Mouse (Mus musculus): ENCODE results near the gene Abcb9. TPM values are rescaled to one million over a fixed set of nuclear protein-coding genes. Genes with fewer than 3 reads are reported as not detected.

Gene Abcb9
- polyA plus RNA-seq, 1 experiment from 2014 or later: 8.1 TPM

GRCm38 (mm10) chr5:124036341-124036740, 59.3 kb downstream of the Abcb9 start:
- Histone ChIP-seq H3K4me1 (replicated peaks) (peaks cover 12% of the 10 kb centered on the region), H3K27me3 (no peaks in the 10 kb centered on the region), H3K36me3 (no peaks in the 10 kb centered on the region), H3K27ac (replicated peaks) (no peak overlapping the region; the same call in 1 of the 2 replicates), H3K9ac (no peak overlapping the region), H3K9me3 (no peaks in the 10 kb centered on the region), H3K4me2 (no peak overlapping the region), H3K4me3 (no peak overlapping the region)
- ATAC-seq (ENCODE audit: low read depth): no peak
- WGBS: 29% methylated on average over 6 of the region's 6 CpGs

DNA sequence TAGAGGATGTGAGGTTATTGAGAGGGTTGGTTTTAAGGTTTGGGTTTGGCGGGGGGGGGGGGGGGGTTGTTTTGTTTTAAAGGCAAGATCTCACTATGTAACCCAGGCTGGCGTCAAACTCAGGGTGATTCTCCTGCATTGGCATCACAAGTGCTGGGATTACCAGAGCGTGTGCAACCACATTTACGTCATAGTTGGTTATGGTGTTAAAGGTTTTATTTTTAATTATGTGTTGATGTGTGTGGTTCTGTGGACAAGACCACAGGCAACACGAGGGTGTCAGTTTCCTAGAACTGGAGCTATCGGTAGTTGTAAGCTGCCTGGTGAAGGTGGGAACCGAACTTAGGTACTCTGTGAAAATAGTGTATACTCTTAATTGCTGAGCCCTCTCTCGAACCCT, 59.8 kb downstream of the Abcb9 start:
- H3K36me3 ChIP-seq: no peaks in the 10 kb centered on the region
- WGBS: 82% methylated on average over 8 of the region's 8 CpGs
- H3K9me3 ChIP-seq: no peaks in the 10 kb centered on the region
- no peak for ATAC-seq (ENCODE audit: low read depth)
- H3K9ac ChIP-seq: no peak overlapping the region
- H3K4me3 ChIP-seq: no peak overlapping the region
- no peak overlapping the region for H3K27ac ChIP-seq (replicated peaks)
- no peaks in the 10 kb centered on the region for H3K27me3 ChIP-seq
- H3K4me2 ChIP-seq: no peak overlapping the region
- H3K4me1 ChIP-seq (replicated peaks): peaks cover 12% of the 10 kb centered on the region

DNA sequence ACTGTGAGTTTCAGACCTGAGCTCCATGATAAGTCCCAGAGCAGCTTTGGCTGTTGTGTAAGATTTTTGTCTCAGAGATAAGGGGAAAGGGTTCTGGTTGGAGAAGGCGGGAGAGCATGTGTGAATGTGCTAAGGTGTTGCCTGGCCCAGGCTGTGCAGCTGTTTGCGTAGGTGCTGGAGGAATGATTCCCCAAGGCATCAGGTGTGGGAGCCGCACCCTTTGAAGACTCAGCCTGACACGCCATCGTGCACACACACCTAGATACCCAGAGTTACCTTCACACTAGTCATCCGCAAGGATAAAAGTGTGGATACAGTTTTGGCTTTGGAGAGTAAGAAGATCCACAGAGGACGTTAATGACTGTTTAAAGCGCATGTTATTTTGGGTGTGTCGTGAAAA, 60.2 kb downstream of the Abcb9 start:
- no peak overlapping the region for H3K9ac ChIP-seq
- ATAC-seq (ENCODE audit: low read depth): no peak
- H3K9me3 ChIP-seq: no peaks in the 10 kb centered on the region
- peaks cover 15% of the 10 kb centered on the region for H3K4me1 ChIP-seq (replicated peaks)
- no peak overlapping the region for H3K4me3 ChIP-seq
- H3K27ac ChIP-seq (replicated peaks): no peak overlapping the region
- no peaks in the 10 kb centered on the region for H3K36me3 ChIP-seq
- no peaks in the 10 kb centered on the region for H3K27me3 ChIP-seq
- WGBS: 87% methylated on average over 9 of the region's 9 CpGs
- H3K4me2 ChIP-seq: no peak overlapping the region

DNA sequence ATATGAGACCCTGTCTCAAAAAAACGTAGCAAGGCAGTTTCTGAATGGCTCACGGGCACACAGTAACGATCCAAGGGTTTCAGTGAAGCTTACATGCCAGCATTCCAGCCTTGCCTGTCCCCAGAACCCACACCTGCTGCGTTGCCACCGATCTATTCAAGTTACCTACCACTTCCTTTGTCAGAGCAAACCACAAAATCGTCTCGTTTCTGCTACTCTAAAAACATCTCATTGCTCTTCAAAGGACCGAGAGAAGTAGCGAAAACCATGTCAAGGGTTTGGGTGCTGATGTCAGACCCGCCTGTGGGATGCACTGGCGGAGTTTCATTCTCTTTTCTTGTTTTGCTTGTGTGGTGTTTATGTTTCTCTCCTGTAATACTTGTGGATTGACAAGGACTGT, 61.1 kb downstream of the Abcb9 start:
- Histone ChIP-seq H3K27ac (replicated peaks) (no peak overlapping the region), H3K9ac (no peak overlapping the region), H3K36me3 (no peaks in the 10 kb centered on the region), H3K9me3 (no peaks in the 10 kb centered on the region), H3K4me1 (replicated peaks) (peaks cover 25% of the 10 kb centered on the region), H3K27me3 (no peaks in the 10 kb centered on the region), H3K4me2 (no peak overlapping the region), H3K4me3 (no peak overlapping the region)
- 77% methylated on average over 11 of the region's 11 CpGs for WGBS
- no peak for ATAC-seq (ENCODE audit: low read depth)

GRCm38 (mm10) chr5:124032001-124032508, 63.5 kb downstream of the Abcb9 start, which contains the start of gene Vps37b:
Gene Vps37b (minus strand): TSS chr5:124032270.
- Histone ChIP-seq H3K9ac (peak within 1 kb of the TSS; percentile 98), H3K9me3 (no peaks in the 10 kb centered on the region), H3K27me3 (no peaks in the 10 kb centered on the region), H3K4me1 (replicated peaks) (peaks cover 44% of the 10 kb centered on the region), H3K27ac (replicated peaks) (peak within 1 kb of the TSS; percentile 95), H3K4me2 (peak within 1 kb of the TSS; percentile 74), H3K4me3 (peak within 1 kb of the TSS; percentile 94), H3K36me3 (no peaks in the 10 kb centered on the region)
- ATAC-seq (ENCODE audit: low read depth): peak; percentile 51
- under 1% methylated on average over 52 of the region's 52 CpGs for WGBS

GRCm38 (mm10) chr5:124031068-124031955, 64.3 kb downstream of the Abcb9 start:
- Histone ChIP-seq H3K36me3 (no peaks in the 10 kb centered on the region), H3K9me3 (no peaks in the 10 kb centered on the region), H3K4me3 (peak overlapping the region; percentile 94), H3K4me1 (replicated peaks) (peaks cover 46% of the 10 kb centered on the region), H3K9ac (peak overlapping the region; percentile 98), H3K4me2 (peak overlapping the region; percentile 74), H3K27ac (replicated peaks) (peak overlapping the region; percentile 95), H3K27me3 (no peaks in the 10 kb centered on the region)
- peak; percentile 54 for ATAC-seq (ENCODE audit: low read depth)
- WGBS: 1% methylated on average over 26 of the region's 26 CpGs

- peak; percentile 33 for ATAC-seq (ENCODE audit: low read depth)
- WGBS: 21% methylated on average over 12 of the region's 12 CpGs
- H3K4me3 ChIP-seq: peak overlapping the region; percentile 94
- H3K9ac ChIP-seq: peak overlapping the region; percentile 98
- no peaks in the 10 kb centered on the region for H3K36me3 ChIP-seq
- no peaks in the 10 kb centered on the region for H3K27me3 ChIP-seq
- H3K9me3 ChIP-seq: no peaks in the 10 kb centered on the region
- H3K27ac ChIP-seq (replicated peaks): peak overlapping the region; percentile 95
- H3K4me1 ChIP-seq (replicated peaks): peaks cover 52% of the 10 kb centered on the region
- peak overlapping the region; percentile 74 for H3K4me2 ChIP-seq
These were observed 65.1 kb downstream of the Abcb9 start for GRCm38 (mm10) chr5:124030386-124031067.

- 76% methylated on average over 19 of the region's 19 CpGs for WGBS
These were observed 66.2 kb downstream of the Abcb9 start for GRCm38 (mm10) chr5:124029220-124030035.

GRCm38 (mm10) chr5:124028680-124029079, 66.9 kb downstream of the Abcb9 start:
- 27% methylated on average over 7 of the region's 7 CpGs for WGBS
- Histone ChIP-seq H3K4me3 (peak overlapping the region; percentile 94; the same call in 1 of the 2 replicates), H3K9me3 (no peaks in the 10 kb centered on the region), H3K27me3 (no peaks in the 10 kb centered on the region), H3K9ac (peak overlapping the region; percentile 28; the same call in 1 of the 2 replicates), H3K27ac (replicated peaks) (peak overlapping the region; percentile 52; the same call in 1 of the 2 replicates), H3K4me2 (peak overlapping the region; percentile 74), H3K36me3 (no peaks in the 10 kb centered on the region), H3K4me1 (replicated peaks) (peaks cover 71% of the 10 kb centered on the region)
- no peak for ATAC-seq (ENCODE audit: low read depth)

More at GRCm38 (mm10) chr5:124029220-124030035, 66.2 kb downstream of the Abcb9 start:
- Histone ChIP-seq H3K9ac (peak overlapping the region; percentile 98), H3K4me2 (peak overlapping the region; percentile 74), H3K4me3 (peak overlapping the region; percentile 94), H3K27ac (replicated peaks) (peak overlapping the region; percentile 95), H3K4me1 (replicated peaks) (peaks cover 63% of the 10 kb centered on the region), H3K36me3 (no peaks in the 10 kb centered on the region), H3K9me3 (no peaks in the 10 kb centered on the region), H3K27me3 (no peaks in the 10 kb centered on the region)
- ATAC-seq (ENCODE audit: low read depth): no peak

DNA sequence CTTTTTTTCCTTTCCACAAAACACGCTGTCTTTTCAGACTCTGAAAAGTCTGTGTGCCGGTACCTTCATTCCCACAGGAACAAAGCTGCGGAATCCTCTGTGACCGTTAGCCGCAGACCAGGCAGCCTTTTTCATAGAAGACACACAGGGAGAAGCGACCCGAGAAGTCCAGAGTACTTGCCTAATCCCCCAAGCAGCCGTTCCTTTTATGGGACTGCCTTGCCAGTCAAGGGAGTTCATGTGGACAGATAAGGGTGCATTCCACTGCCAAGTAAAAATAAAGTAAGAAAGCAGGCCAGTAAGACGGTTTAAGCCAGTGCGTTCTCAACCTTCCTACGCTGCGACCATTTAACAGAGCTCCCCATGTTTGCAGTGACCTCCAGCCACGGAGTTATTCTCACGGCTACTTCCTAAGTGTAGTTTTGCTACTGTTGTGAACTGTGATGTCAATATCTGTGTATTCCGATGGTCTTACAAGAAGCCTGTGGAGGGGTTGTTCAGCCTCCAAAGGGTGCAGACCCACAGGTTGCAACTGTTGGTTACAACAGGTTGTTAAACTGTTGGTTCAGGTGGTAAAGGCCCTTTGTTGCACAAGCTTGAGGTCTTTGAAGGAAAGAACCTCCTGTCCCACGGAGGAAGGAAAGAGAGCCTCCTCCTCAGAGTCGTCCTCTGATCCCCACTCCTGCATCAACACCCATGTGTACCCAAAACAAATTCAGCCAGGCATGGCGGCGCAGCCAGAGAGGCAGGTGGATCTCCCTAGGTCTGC, 67.7 kb downstream of the Abcb9 start:
- peak overlapping the region; percentile 74 for H3K4me2 ChIP-seq
- H3K9ac ChIP-seq: peak overlapping the region; percentile 28; the same call in 1 of the 2 replicates
- peak overlapping the region; percentile 94; the same call in 1 of the 2 replicates for H3K4me3 ChIP-seq
- 66% methylated on average over 19 of the region's 19 CpGs for WGBS
- H3K9me3 ChIP-seq: no peaks in the 10 kb centered on the region
- peaks cover 79% of the 10 kb centered on the region for H3K4me1 ChIP-seq (replicated peaks)
- no peak for ATAC-seq (ENCODE audit: low read depth)
- peak overlapping the region; percentile 52 for H3K27ac ChIP-seq (replicated peaks)
- H3K27me3 ChIP-seq: no peaks in the 10 kb centered on the region
- H3K36me3 ChIP-seq: no peaks in the 10 kb centered on the region

GRCm38 (mm10) chr5:124026568-124026967, 69.0 kb downstream of the Abcb9 start:
- Histone ChIP-seq H3K36me3 (0 out of 2 replicates have a peak, but pooled peaks cover 5% of the 10 kb centered on the region), H3K9me3 (no peaks in the 10 kb centered on the region), H3K9ac (no peak overlapping the region), H3K27me3 (no peaks in the 10 kb centered on the region), H3K4me1 (replicated peaks) (peaks cover 82% of the 10 kb centered on the region), H3K4me2 (0 out of 2 replicates have a peak overlapping the region, but pooled peaks have one; percentile 16), H3K27ac (replicated peaks) (0 out of 2 replicates have a peak overlapping the region, but pooled peaks have one; percentile 73), H3K4me3 (no peak overlapping the region)
- no peak for ATAC-seq (ENCODE audit: low read depth)
- WGBS: 54% methylated on average over 5 of the region's 5 CpGs

Data from neural tube, embryonic 13.5 days (tissue).